Mouse (Mus musculus): ENCODE results near the gene A930004D18Rik. TPM values are rescaled to one million over a fixed set of nuclear protein-coding genes. Genes with fewer than 3 reads are reported as not detected.
"Not testable (repeated sequence)": the region's sequence is repeated elsewhere in the genome, so short reads cannot be mapped to it uniquely, and the experiment has no call there.

A930004D18Rik gene
- polyA plus RNA-seq, 1 experiment from 2014 or later, result 13.1 TPM

DNA sequence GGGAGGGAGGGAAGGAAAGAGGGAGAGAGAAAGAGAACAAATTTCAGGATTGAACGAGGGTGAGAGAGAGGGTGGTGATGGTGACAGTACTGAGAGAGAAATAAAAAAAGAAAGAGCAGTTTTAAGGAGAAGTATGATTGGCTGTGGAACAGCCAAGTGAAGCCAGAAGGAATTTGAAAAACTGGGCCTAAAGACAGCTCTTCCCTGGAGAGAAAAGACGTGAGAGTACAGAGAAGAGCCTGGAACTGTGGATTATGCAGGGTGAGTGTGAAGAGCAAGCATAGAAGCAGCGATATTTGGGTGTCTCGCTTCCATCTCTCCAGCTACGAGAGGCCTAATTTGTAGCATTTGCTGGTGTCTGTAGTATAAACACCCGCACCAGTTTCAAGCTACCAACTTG is 26.3 kb downstream of the A930004D18Rik start:
- ATAC-seq (ENCODE audit: low FRiP score), result no peak
- H3K9me3 ChIP-seq, result no peaks in the 10 kb centered on the region
- H3K9ac ChIP-seq, result no peak overlapping the region
- no peaks in the 10 kb centered on the region for H3K4me1 ChIP-seq (replicated peaks)
- no peak overlapping the region for H3K4me3 ChIP-seq
- H3K4me2 ChIP-seq, result no peak overlapping the region
- 88% methylated on average over 6 of the region's 6 CpGs for WGBS
- H3K36me3 ChIP-seq, result no peaks in the 10 kb centered on the region
- H3K27ac ChIP-seq, result no peak overlapping the region
- no peaks in the 10 kb centered on the region for H3K27me3 ChIP-seq

- no peak overlapping the region for H3K9ac ChIP-seq
- H3K36me3 ChIP-seq, result no peaks in the 10 kb centered on the region
- H3K27ac ChIP-seq, result no peak overlapping the region
- H3K4me2 ChIP-seq, result no peak overlapping the region
- no peaks in the 10 kb centered on the region for H3K27me3 ChIP-seq
- H3K9me3 ChIP-seq, result no peaks in the 10 kb centered on the region
- ATAC-seq (ENCODE audit: low FRiP score), result no peak
- no peaks in the 10 kb centered on the region for H3K4me1 ChIP-seq (replicated peaks)
- no peak overlapping the region for H3K4me3 ChIP-seq
- WGBS, result 32% methylated on average over 8 of the region's 8 CpGs
Measured at GRCm38 (mm10) chr2:18005137-18005536, 32.4 kb downstream of the A930004D18Rik start.

DNA sequence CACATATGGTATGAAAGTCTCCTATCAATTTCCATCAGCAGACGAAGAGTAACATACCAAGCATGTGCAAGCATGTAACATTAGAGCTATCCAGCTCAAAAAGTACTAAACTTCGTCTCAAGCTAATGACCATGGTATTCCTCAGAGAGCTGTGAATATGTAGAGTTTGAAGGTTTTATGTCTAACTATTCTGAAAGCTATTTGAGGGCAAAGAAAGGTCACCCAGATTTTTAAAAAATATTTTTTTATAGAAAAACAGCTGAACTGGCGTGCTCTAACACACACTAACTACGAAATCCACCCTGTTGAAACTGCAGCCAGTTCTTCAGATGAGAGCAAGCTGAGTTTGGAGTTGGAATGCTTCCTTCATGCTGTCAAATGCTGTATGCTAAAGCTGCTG is 33.3 kb downstream of the A930004D18Rik start:
- no peak overlapping the region for H3K4me2 ChIP-seq
- ATAC-seq (ENCODE audit: low FRiP score), result no peak
- no peaks in the 10 kb centered on the region for H3K4me1 ChIP-seq (replicated peaks)
- no peaks in the 10 kb centered on the region for H3K27me3 ChIP-seq
- no peaks in the 10 kb centered on the region for H3K36me3 ChIP-seq
- no peaks in the 10 kb centered on the region for H3K9me3 ChIP-seq
- no peak overlapping the region for H3K9ac ChIP-seq
- no peak overlapping the region for H3K27ac ChIP-seq
- WGBS, result 93% methylated on average over 4 of the region's 4 CpGs
- H3K4me3 ChIP-seq, result no peak overlapping the region

- Histone ChIP-seq H3K4me3 (no peak overlapping the region), H3K9ac (no peak overlapping the region), H3K4me1 (replicated peaks) (no peaks in the 10 kb centered on the region), H3K9me3 (no peaks in the 10 kb centered on the region), H3K36me3 (no peaks in the 10 kb centered on the region), H3K4me2 (no peak overlapping the region), H3K27ac (no peak overlapping the region), H3K27me3 (no peaks in the 10 kb centered on the region)
- 95% methylated on average over 3 of the region's 3 CpGs for WGBS
- no peak for ATAC-seq (ENCODE audit: low FRiP score)
Measured at GRCm38 (mm10) chr2:18002306-18002705, 35.2 kb downstream of the A930004D18Rik start.

DNA sequence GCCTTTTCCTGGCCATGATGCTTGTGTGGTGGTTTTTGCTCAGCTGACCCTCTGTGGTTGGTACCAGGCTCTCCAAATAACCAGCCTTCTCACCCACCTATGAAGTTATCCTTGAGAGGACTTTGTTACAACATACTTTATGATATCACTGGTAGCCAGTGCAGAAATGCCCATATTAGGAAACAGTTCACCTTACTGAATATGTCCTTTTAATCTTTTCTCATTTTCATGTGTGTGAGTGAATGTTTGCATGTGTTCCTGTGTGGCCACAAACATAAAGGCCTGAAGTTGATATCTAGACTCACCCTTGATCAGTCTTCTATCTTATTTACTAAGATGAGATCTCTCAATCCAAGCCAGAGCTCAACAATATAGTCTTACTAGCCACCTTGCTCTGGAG is 40.7 kb downstream of the A930004D18Rik start, which contains the start of gene H2al2a:
H2al2a (minus strand) TSS at position 101 of the 400 bp plus-strand sequence.
- Histone ChIP-seq H3K4me3 (no peak within 1 kb of the TSS), H3K36me3 (no peaks in the 10 kb centered on the region), H3K27ac (no peak within 1 kb of the TSS), H3K9me3 (no peaks in the 10 kb centered on the region), H3K4me2 (no peak within 1 kb of the TSS), H3K9ac (no peak within 1 kb of the TSS), H3K27me3 (no peaks in the 10 kb centered on the region), H3K4me1 (replicated peaks) (no peaks in the 10 kb centered on the region)
- ATAC-seq (ENCODE audit: low FRiP score), result no peak

DNA sequence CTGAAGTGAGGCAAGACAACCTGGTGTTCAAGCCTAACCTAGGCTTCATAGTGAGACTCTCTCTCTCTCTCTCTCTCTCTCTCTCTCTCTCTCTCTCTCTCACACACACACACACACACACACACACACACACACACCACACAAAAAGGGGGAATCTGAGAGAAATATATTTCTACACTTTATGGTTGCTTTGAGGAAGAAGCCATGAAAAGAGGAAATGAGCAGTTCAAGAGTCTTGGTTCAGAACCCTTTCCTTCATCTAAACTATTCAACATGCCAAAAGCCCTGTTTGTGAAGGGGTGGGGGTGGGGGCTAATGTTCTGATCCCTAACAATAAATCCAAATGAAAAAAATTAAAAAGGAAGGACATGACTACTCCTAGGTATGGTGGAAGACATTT is 48.0 kb downstream of the A930004D18Rik start:
- H3K4me1 ChIP-seq (replicated peaks), result no peaks in the 10 kb centered on the region
- no peaks in the 10 kb centered on the region for H3K36me3 ChIP-seq
- no peak for ATAC-seq (ENCODE audit: low FRiP score)
- H3K4me2 ChIP-seq, result no peak overlapping the region
- 0 out of 2 replicates have a peak, but pooled peaks cover 4% of the 10 kb centered on the region for H3K9me3 ChIP-seq
- no peak overlapping the region for H3K4me3 ChIP-seq
- H3K27ac ChIP-seq, result no peak overlapping the region
- H3K27me3 ChIP-seq, result no peaks in the 10 kb centered on the region
- H3K9ac ChIP-seq, result no peak overlapping the region

- H3K4me2 ChIP-seq, result no peak overlapping the region
- 41% methylated on average over 3 of the region's 3 CpGs for WGBS
- no peaks in the 10 kb centered on the region for H3K36me3 ChIP-seq
- H3K27me3 ChIP-seq, result no peaks in the 10 kb centered on the region
- H3K9ac ChIP-seq, result no peak overlapping the region
- no peak overlapping the region for H3K4me3 ChIP-seq
- no peak for ATAC-seq (ENCODE audit: low FRiP score)
- no peaks in the 10 kb centered on the region for H3K4me1 ChIP-seq (replicated peaks)
- H3K27ac ChIP-seq, result no peak overlapping the region
- 0 out of 2 replicates have a peak, but pooled peaks cover 4% of the 10 kb centered on the region for H3K9me3 ChIP-seq
Measured at GRCm38 (mm10) chr2:17989115-17989514, 48.4 kb downstream of the A930004D18Rik start.

DNA sequence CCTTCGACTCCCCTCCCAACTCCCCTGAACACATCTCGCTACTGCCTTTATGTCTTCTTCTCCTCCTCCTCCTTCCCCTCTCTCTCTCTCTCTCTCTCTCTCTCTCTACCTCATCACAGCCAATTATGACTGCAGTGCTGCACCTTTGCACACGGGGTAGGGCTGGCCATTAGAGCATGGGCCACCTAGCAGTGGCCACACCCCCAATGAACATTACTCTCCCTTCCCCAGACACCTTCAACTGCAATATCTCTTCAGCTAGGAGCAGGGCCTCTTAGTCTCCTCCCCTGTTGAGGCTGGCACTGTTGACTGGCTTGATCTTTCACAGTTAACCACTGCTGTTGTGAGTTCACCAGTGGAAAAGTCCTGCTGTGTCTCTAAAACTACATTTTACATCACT is 50.8 kb downstream of the A930004D18Rik start:
- H3K9me3 ChIP-seq, result 0 out of 2 replicates have a peak, but pooled peaks cover 4% of the 10 kb centered on the region
- H3K4me2 ChIP-seq, result no peak overlapping the region
- no peak overlapping the region for H3K27ac ChIP-seq
- WGBS, result 93% methylated on average over 3 of the region's 3 CpGs
- H3K27me3 ChIP-seq, result no peaks in the 10 kb centered on the region
- no peak overlapping the region for H3K4me3 ChIP-seq
- no peaks in the 10 kb centered on the region for H3K4me1 ChIP-seq (replicated peaks)
- ATAC-seq (ENCODE audit: low FRiP score), result no peak
- no peaks in the 10 kb centered on the region for H3K36me3 ChIP-seq
- no peak overlapping the region for H3K9ac ChIP-seq

DNA sequence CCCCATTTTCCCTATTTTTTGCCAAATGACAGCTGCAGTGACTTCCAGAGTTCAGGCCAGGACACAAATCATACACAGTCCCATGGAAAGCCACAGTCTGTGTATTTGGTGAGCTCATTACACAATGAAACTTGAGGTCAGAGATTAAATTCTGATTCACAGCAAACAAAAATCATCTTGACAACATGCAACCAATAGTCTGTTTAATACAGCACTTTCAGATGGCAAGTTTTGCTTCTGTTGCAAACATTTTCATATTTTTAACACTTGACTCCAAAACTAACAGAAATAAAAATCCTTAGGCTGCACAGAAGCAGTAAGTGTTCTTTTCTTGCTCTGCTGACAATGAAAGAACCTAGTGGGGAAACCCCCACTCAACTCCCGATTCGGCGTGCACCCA is 52.8 kb downstream of the A930004D18Rik start:
- WGBS, result 98% methylated on average over 3 of the region's 3 CpGs
- H3K9ac ChIP-seq, result no peak overlapping the region
- no peak overlapping the region for H3K4me3 ChIP-seq
- H3K4me1 ChIP-seq (replicated peaks), result no peaks in the 10 kb centered on the region
- no peaks in the 10 kb centered on the region for H3K27me3 ChIP-seq
- ATAC-seq (ENCODE audit: low FRiP score), result no peak
- H3K27ac ChIP-seq, result no peak overlapping the region
- H3K36me3 ChIP-seq, result no peaks in the 10 kb centered on the region
- no peaks in the 10 kb centered on the region for H3K9me3 ChIP-seq
- H3K4me2 ChIP-seq, result no peak overlapping the region

- H3K27ac ChIP-seq, result no peak overlapping the region
- no peak overlapping the region for H3K9ac ChIP-seq
- H3K4me3 ChIP-seq, result no peak overlapping the region
- no peak for ATAC-seq (ENCODE audit: low FRiP score)
- no peaks in the 10 kb centered on the region for H3K27me3 ChIP-seq
- no peaks in the 10 kb centered on the region for H3K9me3 ChIP-seq
- H3K4me1 ChIP-seq (replicated peaks), result no peaks in the 10 kb centered on the region
- no peak overlapping the region for H3K4me2 ChIP-seq
- H3K36me3 ChIP-seq, result no peaks in the 10 kb centered on the region
- WGBS, result 89% methylated on average over 1 of the region's 1 CpGs
Measured at GRCm38 (mm10) chr2:17982747-17983146, 54.8 kb downstream of the A930004D18Rik start.

GRCm38 (mm10) chr2:17978706-17979105 is 58.8 kb downstream of the A930004D18Rik start:
- Histone ChIP-seq H3K36me3 (no peaks in the 10 kb centered on the region), H3K4me3 (no peak overlapping the region), H3K9me3 (no peaks in the 10 kb centered on the region), H3K27ac (no peak overlapping the region), H3K27me3 (no peaks in the 10 kb centered on the region), H3K4me2 (no peak overlapping the region), H3K4me1 (replicated peaks) (no peaks in the 10 kb centered on the region), H3K9ac (no peak overlapping the region)
- ATAC-seq (ENCODE audit: low FRiP score), result no peak
- 93% methylated on average over 6 of the region's 6 CpGs for WGBS

DNA sequence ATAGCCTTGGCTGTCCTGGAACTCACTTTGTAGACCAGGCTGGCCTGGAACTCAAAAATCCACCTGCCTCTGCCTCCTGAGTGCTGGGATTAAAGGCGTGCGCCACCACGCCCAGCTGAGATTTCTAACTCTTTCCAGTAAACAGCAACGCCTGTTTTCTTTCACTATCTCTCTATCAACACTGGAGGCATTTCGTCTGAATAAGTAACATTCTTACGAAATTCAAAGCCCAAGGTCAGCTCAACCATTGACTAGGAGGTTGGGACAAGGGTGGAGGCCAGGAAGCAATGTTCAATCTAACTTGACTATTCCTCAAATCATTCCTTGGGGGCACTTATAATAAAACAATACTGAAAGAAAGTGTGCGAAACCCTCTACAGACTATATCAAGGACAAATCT is 59.3 kb downstream of the A930004D18Rik start:
- not testable (repeated sequence) for H3K4me1 ChIP-seq (replicated peaks); H3K36me3 ChIP-seq; H3K4me2 ChIP-seq; H3K9me3 ChIP-seq; H3K9ac ChIP-seq; H3K4me3 ChIP-seq; ATAC-seq (ENCODE audit: low FRiP score); H3K27ac ChIP-seq; H3K27me3 ChIP-seq
- WGBS, result 96% methylated on average over 7 of the region's 7 CpGs

GRCm38 (mm10) chr2:17977645-17978044 is 59.9 kb downstream of the A930004D18Rik start:
- H3K27me3 ChIP-seq; H3K27ac ChIP-seq; H3K9me3 ChIP-seq; H3K4me2 ChIP-seq; H3K36me3 ChIP-seq; H3K9ac ChIP-seq; H3K4me1 ChIP-seq (replicated peaks); ATAC-seq (ENCODE audit: low FRiP score); H3K4me3 ChIP-seq: not testable (repeated sequence)
